Mouse (Mus musculus) mouse embryonic stem cell (cell line): ENCODE measurements around the gene Zfp281.

Source experiments
- in situ Hi-C, 2 experiments: fragments of 300-500 bp; cut with MboI; formaldehyde crosslinking; loops; 1 replicate in 1 of 2; 3 replicates in 1 of 2; pipeline ENCODE4 v1.14.3; 2019 to 2020; ENCODE audit warnings: low sequenced_read_pairs in 2 of 2, low pct_unique_long_range_greater_than_20kb in 1 of 2, mixed read lengths in 1 of 2; ENCODE audit not compliant: unreplicated experiment in 1 of 2

The Zfp281 gene

DNA sequence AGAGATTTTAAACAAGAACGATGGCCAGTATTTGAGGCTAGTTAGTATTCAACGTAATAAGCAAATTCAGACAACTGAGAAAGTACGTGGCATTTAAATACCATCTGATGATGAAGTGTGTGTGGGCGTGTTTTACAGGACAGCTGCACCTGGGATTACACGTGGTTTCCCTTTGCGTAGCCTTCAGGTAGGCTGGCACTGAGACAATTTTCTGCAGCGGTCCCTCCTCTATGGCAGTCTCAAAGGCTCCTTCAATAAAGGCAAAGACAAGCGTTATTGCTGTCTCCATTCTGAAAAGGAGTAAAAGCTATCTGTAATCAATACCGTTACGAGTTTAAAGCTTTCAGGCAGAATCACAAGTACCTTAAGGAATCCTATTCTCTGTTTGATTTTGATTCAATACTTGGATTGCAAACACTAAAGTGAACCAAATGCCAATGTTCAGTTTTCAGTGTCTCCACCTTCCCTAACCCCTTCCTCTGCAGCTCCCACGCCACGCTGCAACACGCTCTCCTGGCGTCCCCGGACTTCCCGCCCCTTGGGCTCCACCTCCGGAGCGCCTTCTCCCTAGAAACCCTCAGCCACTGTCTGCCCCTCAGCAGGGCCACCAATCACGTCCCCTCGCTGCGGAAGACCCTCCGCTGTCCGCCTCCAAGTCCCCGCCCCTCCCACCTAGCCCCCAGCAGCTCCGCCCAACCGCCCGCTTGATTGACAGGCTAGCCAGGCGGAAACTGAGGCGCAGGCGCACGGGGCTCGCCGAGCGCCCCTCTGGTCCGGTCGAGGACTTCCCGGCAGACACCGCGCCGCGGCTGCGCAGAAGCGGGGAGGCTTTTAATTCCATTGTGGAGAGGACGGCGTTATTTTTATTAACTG is at the start of gene Zfp281:
Gene Zfp281 (plus strand): TSS at position 756 of the 873 bp plus-strand sequence.
- in situ Hi-C loops: no loop called here

DNA sequence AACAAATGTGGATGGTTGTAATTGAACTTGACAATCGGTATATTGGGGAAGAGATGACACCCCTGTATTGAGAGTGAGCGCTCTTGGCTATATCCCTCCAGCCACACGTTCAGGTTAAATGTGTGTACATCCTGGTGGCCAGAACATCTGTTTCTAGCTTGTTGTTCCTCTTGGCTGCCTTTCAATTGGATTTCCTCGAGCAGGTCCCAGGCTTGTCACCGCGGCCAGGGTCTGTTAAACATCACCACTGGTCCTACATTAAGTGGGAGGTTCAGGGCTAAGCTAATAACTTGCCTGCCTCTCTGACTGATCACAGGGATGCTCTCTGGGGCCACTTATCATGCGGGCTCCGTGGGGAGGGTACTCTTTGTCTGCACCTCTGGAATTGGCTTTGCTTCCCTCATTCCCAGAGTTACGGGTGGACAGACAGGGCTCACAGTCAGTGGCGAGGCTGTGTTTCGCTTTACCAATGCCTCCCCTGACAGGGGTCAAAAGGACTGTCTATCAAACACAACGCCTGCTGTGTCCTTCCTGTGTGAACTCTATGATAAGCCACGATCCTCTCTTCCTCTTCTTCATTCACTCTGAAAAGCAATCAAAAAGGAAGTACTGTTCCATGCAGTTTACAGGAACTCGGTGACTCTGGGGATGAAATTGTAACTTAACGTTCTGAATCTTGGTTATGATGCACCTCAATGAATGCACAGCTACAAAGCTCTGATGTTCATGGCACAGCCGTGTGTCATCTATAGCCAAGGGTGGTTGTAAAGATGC is 46.6 kb upstream of the Zfp281 start:
- in situ Hi-C loops: no loop called here

GRCm38 (mm10) chr1:136579360-136579759 is 45.3 kb upstream of the Zfp281 start:
- in situ Hi-C loops: no loop called here

GRCm38 (mm10) chr1:136580266-136580665 is 44.4 kb upstream of the Zfp281 start:
- in situ Hi-C loops: no loop called here

DNA sequence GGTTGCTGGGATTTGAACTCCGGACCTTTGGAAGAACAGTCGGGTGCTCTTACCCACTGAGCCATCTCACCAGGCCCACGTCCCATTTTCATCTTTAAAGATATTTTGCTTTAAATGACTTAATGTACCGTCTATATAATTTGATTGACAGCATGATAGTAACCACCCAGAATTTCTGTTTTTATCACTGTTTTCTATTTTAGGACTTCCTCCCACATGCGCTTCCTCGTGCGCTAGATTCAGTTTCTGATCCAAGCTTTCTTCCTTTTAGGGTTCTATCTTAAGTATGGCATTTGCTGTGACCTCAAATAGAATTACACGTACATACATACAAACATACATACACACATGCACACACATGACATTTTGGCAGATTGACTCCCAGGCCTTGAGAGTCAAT is 42.9 kb upstream of the Zfp281 start:
- in situ Hi-C loops: no loop called here

- in situ Hi-C loops: no loop called here
Observed at GRCm38 (mm10) chr1:136587761-136588405, 36.8 kb upstream of the Zfp281 start.

GRCm38 (mm10) chr1:136588908-136589307 is 35.8 kb upstream of the Zfp281 start:
- in situ Hi-C loops: no loop called here

DNA sequence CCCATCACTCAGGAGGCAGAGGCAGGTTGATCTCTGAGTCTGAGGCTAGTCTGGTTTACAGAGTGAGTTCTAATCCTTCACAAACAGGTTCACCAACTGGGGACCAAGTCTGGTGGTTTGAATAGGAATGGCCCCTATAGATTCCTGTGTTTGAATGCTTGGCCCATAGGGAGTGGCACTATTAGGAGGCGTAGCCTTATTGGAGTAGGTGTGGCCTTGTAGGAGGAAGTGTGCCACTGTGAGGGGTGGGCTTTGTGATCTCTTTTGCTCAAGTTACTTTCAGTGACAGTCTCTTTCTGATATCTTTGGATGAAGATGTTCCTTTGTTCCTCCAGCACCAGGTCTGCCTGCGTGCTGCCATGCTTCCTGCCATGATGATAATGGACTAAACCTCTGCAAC is 32.0 kb upstream of the Zfp281 start:
- in situ Hi-C loops: no loop called here

DNA sequence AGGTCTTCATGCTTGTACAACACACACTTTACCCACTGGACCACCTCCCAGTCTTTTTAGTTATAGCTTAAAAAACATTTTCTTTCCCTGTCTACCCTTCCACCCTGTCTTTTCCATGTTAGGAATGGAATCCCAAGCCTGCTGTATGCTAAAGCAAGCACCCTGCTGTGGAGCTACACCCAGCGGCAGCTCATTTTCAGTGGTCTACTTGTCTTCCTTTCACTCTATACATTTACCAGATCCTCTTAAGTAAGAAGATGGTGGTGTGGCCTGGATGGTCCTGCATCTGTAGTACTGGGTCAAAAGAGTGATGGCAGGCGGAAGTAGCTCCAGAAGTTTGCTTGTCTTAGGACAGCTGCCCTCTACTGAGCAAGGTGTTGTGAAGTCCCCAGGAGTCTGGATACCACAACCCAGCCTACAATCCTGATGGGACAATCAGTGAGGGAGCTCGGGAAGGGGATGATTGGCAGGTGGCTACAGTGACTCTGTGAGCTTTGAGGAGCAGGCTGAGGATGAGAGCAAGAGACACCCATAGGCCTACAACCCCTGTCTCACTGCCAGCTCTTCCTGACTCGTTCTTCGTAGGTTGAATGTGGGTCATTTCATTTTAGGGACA is 30.4 kb upstream of the Zfp281 start:
- in situ Hi-C loops: no loop called here

GRCm38 (mm10) chr1:136596821-136597220 is 27.9 kb upstream of the Zfp281 start:
- in situ Hi-C loops: no loop called here

DNA sequence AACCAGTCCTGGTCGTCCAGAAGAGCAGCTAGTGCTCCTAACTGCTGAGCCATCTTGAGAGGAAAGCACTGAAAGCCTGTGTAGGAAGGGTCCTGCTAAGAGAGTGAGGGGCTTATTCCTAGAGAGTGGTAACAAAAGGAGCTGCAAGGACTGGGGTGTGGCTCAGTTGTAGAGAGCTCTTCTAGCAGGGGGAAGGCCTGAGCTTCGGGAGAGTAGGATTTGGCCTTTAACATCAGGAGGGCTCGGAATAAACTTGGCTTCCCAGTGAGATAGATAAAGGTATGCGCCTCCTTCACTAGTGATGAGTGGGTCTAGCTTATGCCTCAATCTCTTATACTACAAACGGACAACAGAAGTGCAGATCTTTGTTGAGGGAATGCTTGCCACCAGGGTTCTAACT is 26.4 kb upstream of the Zfp281 start:
- in situ Hi-C loops: no loop called here

DNA sequence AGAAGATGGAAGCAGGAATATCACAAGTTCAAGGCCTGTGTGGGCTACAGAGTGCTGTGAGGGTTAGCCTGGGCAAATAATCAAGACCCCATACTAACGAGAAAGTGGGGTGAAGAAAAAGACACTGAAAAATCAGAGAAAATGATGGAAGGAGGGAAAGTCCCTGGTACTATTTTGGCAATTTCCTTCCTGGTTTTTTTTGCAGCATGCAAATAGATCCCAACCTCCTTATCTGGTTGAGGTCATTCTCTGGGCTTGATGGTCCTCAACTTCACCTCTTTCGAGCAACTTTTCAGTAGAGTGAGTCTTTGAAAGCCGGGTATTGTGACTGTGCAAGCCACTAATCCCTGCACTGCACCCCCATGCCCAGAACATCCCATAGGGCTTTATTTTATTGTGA is 24.6 kb upstream of the Zfp281 start:
- in situ Hi-C loops: no loop called here

DNA sequence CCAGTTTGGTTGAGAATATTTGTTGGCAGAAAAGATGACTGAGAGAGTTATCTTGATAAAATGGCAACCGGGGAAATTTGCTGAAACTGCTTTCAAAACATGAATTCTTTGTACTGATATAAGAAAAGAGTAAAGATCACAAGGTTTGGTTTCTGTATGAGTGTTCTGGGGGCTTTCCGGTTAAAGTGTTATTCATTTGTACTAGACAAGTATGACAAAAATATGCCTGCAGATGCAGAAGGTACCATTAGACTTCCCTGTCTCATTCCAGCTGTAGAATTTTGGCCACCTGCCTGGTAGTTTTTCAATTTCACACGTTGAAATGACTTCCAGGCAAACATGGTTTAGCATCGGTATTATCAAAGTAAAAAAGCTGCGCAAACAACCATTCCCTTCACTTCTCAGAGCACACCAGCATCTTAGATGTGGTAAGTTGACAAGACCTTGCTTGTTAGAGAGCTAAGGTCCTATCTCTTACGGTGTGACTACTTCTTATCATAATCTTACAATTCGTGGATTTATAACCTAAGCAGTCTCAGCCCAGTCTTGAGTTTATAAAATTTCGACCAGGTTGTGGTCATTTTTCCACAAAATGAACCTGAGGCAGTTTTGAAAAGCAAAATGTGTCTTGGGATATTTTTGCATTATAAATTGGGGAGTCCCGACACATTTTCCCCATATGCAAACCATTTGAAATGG is 23.9 kb upstream of the Zfp281 start:
- in situ Hi-C loops: no loop called here

DNA sequence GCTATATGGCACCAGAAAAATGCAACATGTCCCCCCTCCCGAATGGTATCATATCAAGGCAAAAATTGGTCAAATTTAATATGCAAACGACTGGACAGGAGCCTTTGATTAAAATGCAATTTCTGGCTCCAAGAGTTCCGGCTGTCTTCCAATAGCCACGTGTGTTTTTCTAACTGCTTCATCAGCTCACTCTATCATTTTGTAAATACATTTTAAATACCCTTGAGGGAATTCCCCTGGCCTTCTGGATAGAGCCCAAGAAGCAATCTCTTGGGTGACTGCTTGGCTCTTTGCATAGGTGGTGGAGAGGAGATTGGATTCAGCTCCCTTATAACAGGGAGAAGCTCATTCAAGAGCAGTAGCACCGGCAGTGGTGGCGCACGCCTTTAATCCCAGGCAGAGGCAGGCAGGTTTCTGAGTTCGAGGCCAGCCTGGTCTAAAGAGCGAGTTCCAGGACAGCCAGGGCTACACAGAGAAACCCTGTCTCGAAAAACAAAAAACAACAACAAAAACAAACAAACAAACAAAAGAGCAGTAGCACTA is 23.3 kb upstream of the Zfp281 start:
- in situ Hi-C loops: no loop called here

DNA sequence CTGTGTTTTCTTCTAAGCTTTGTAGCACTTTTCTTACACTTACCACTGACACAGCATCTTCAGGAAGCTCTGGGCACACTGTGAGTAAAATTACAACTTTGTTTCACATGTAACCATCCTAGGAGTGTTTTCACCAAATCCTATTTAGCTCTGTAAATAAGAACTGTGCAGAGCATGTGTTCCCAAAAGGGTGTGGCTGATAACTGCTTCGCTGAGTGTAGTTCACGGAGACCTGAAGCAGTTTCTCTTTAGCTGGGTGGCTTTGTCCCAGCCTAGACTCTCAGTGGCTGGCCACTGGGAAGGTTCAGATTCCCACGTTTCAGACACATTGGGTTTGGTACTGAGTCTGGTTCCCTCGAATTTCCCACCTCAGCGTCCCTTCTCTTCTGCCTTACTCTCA is 22.4 kb upstream of the Zfp281 start:
- in situ Hi-C loops: no loop called here

- in situ Hi-C loops: no loop called here
Observed at GRCm38 (mm10) chr1:136604190-136604589, 20.5 kb upstream of the Zfp281 start.

DNA sequence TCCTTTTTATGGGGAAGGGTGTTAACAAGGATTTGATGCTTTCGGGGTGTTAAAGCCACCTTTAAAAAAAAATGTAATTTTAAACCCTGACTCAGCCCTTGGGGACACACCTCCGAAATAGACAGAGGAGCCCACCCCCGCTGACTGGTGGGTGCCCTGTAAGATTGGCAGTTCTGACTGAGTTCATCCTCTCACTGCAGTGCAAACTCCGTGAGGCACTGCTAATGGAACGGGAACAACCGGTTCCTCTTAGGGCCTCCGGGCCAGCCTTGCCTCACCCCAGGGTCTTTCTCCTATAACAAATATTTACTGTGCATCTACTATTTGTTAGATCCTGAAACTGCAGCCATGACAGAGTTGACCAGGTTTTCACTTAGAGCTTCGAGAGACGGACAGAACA is 18.9 kb upstream of the Zfp281 start:
- in situ Hi-C loops: no loop called here

- in situ Hi-C loops: no loop called here
Observed at GRCm38 (mm10) chr1:136606278-136606677, 18.4 kb upstream of the Zfp281 start.
